Mouse (Mus musculus): Measurements from ENCODE around the gene Sart3. TPM values are rescaled to one million over a fixed set of nuclear protein-coding genes. Genes with fewer than 3 reads are reported as not detected.

Gene Sart3
- polyA plus RNA-seq, 1 experiment from 2014 or later = 52.0 TPM

DNA sequence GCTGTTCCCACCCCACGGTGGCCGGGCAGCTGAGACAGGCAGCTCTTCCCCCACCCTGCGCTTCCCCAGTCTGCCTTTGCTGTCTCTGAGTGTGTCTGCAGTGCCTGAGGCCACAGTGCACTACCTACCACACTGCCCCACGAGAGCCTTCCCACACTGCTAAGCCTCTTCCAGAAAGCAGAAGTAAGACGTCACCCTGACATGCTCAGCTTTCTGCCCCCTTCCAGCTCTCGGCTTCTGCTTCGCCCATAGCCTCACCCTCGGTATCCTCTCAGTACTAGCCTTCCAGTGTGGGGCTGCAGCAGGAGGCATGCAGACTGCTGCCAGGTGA lies 4.6 kb upstream of the Sart3 start:
- no peak for ATAC-seq (replicated peaks; ENCODE audit: low FRiP score)
- H3K36me3 ChIP-seq (ENCODE audit: control insufficient read depth, insufficient read depth, low read length) = peaks cover 13% of the 10 kb centered on the region
- H3K9me3 ChIP-seq (ENCODE audit: control insufficient read depth, low read length) = no peaks in the 10 kb centered on the region
- H3K27ac ChIP-seq (ENCODE audit: low read depth, low read length) = no peak overlapping the region
- no peak overlapping the region for H3K4me3 ChIP-seq (ENCODE audit: low read depth, low read length)
- H3K4me2 ChIP-seq = no peak overlapping the region
- H3K9ac ChIP-seq (ENCODE audit: low read depth, low read length) = no peak overlapping the region
- no peaks in the 10 kb centered on the region for H3K27me3 ChIP-seq (replicated peaks; ENCODE audit: control insufficient read depth, insufficient read depth, low read length)
- no peaks in the 10 kb centered on the region for H3K4me1 ChIP-seq (replicated peaks; ENCODE audit: control insufficient read depth, insufficient read depth, low read length)
- 67% methylated on average over 8 of the region's 8 CpGs for WGBS
- no peak for DNase-seq (ENCODE audit: low spot score)

GRCm38 (mm10) chr5:113776128-113776895 lies 4.0 kb upstream of the Sart3 start:
- H3K4me3 ChIP-seq (ENCODE audit: low read depth, low read length) = no peak overlapping the region
- H3K4me2 ChIP-seq = no peak overlapping the region
- no peak overlapping the region for H3K27ac ChIP-seq (ENCODE audit: low read depth, low read length)
- peaks cover 13% of the 10 kb centered on the region for H3K36me3 ChIP-seq (ENCODE audit: control insufficient read depth, insufficient read depth, low read length)
- no peaks in the 10 kb centered on the region for H3K27me3 ChIP-seq (replicated peaks; ENCODE audit: control insufficient read depth, insufficient read depth, low read length)
- DNase-seq (ENCODE audit: low spot score) (no peak), ATAC-seq (replicated peaks; ENCODE audit: low FRiP score) (no peak)
- no peaks in the 10 kb centered on the region for H3K9me3 ChIP-seq (ENCODE audit: control insufficient read depth, low read length)
- no peaks in the 10 kb centered on the region for H3K4me1 ChIP-seq (replicated peaks; ENCODE audit: control insufficient read depth, insufficient read depth, low read length)
- 74% methylated on average over 15 of the region's 15 CpGs for WGBS
- H3K9ac ChIP-seq (ENCODE audit: low read depth, low read length) = no peak overlapping the region

- Histone ChIP-seq H3K4me2 (no peak overlapping the region), H3K4me1 (replicated peaks; ENCODE audit: control insufficient read depth, insufficient read depth, low read length) (no peaks in the 10 kb centered on the region), H3K27me3 (replicated peaks; ENCODE audit: control insufficient read depth, insufficient read depth, low read length) (no peaks in the 10 kb centered on the region), H3K4me3 (ENCODE audit: low read depth, low read length) (no peak overlapping the region), H3K9me3 (ENCODE audit: control insufficient read depth, low read length) (no peaks in the 10 kb centered on the region), H3K36me3 (ENCODE audit: control insufficient read depth, insufficient read depth, low read length) (peaks cover 13% of the 10 kb centered on the region), H3K9ac (ENCODE audit: low read depth, low read length) (no peak overlapping the region), H3K27ac (ENCODE audit: low read depth, low read length) (no peak overlapping the region)
- DNase-seq (ENCODE audit: low spot score) (no peak), ATAC-seq (replicated peaks; ENCODE audit: low FRiP score) (no peak)
- 88% methylated on average over 10 of the region's 10 CpGs for WGBS
Measured at GRCm38 (mm10) chr5:113775585-113775984, 3.3 kb upstream of the Sart3 start.

GRCm38 (mm10) chr5:113773664-113774063 lies 1.4 kb upstream of the Sart3 start:
- H3K4me1 ChIP-seq (replicated peaks; ENCODE audit: control insufficient read depth, insufficient read depth, low read length) = peaks cover 13% of the 10 kb centered on the region
- 1% methylated on average over 7 of the region's 7 CpGs for WGBS
- peak; percentile 82 for DNase-seq (ENCODE audit: low spot score)
- peak overlapping the region; percentile 99 for H3K4me3 ChIP-seq (ENCODE audit: low read depth, low read length)
- H3K9me3 ChIP-seq (ENCODE audit: control insufficient read depth, low read length) = no peaks in the 10 kb centered on the region
- H3K36me3 ChIP-seq (ENCODE audit: control insufficient read depth, insufficient read depth, low read length) = peaks cover 13% of the 10 kb centered on the region
- no peak overlapping the region for H3K27ac ChIP-seq (ENCODE audit: low read depth, low read length)
- peak overlapping the region; percentile 94 for H3K4me2 ChIP-seq
- no peaks in the 10 kb centered on the region for H3K27me3 ChIP-seq (replicated peaks; ENCODE audit: control insufficient read depth, insufficient read depth, low read length)
- no peak overlapping the region for H3K9ac ChIP-seq (ENCODE audit: low read depth, low read length)
- no peak for ATAC-seq (replicated peaks; ENCODE audit: low FRiP score)

DNA sequence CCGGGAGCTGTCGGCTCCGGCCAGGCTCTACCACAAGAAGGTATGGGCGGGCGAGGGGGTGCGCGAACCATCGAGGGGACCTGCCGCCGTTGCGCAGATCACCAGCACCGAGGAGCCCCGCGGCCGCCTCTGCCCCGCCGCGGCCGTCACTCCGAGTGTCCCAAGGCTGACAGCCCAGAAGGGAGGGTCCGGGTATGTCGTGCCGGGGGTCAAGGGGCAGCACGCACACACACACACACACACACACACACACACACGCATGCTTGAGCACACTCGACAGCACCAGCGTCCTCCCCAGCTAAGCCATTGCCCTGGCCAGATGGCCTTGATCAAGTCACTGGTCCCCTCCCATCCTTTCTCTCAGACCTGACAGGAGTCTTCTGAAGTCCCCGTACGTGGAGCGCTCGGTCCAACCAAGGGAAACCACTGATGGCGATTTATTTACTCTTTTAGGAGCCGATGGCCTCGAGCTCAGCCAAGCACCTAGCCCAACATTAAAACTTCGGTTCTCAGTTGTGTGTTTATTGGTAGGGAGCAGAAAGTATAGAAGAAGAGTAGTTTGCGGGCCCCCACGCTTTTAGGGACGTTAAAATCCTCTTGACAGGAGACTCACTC lies 702 bp upstream of the Sart3 start:
- Histone ChIP-seq H3K27ac (ENCODE audit: low read depth, low read length) (peak overlapping the region; percentile 19), H3K9me3 (ENCODE audit: control insufficient read depth, low read length) (no peaks in the 10 kb centered on the region), H3K4me1 (replicated peaks; ENCODE audit: control insufficient read depth, insufficient read depth, low read length) (peaks cover 13% of the 10 kb centered on the region), H3K36me3 (ENCODE audit: control insufficient read depth, insufficient read depth, low read length) (peaks cover 14% of the 10 kb centered on the region), H3K27me3 (replicated peaks; ENCODE audit: control insufficient read depth, insufficient read depth, low read length) (no peaks in the 10 kb centered on the region), H3K9ac (ENCODE audit: low read depth, low read length) (peak overlapping the region; percentile 70), H3K4me3 (ENCODE audit: low read depth, low read length) (peak overlapping the region; percentile 99), H3K4me2 (peak overlapping the region; percentile 94)
- no peak for DNase-seq (ENCODE audit: low spot score)
- under 1% methylated on average over 34 of the region's 38 CpGs for WGBS
- peak; percentile 28 for ATAC-seq (replicated peaks; ENCODE audit: low FRiP score)

DNA sequence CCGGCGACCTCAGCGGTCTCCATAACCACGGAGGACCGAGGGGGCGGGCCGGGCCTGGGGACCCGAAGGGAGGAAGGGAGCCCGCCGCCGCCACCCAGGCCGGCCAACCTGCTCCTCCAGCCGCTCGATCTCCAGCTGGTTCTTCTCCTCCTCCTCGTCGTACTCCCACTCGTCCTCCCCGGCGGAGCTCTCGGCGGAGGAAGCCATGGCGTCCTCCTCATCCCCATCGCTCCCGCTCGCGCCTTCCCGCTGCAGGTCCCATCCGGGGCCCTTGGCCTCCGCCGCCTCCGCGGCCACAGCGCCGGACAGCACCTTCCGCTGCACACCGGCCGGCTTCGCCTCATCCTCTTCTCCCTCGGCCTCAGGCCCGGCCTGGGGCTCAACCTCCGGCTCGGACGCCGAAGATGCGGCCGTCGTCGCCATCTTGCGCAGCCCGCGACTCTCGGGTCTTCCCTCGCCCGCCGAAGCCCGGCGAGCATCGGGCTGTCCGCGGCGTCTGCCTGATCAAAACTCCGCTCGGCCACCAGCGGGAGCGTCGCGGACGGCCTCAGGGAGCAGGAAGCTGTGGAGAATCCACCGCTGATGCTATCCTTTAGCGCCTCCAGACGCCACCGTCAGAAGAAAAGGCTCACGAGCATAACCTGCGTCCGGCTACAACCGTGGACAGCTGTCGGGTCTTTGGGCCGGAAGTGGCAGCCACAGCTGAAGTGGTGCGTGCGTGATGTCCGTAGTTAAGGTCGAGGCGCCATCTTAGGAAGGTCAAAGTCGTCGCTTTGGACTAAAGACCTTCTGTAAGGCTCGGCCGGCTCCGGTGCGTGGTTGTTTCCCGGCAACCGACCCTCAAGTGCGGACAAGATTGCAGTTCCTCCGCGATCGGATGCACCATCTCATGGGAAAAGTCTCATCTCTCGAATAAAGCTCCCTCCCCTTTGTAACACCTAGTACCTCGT lies 822 bp downstream of the Sart3 start:
- Histone ChIP-seq H3K4me3 (ENCODE audit: low read depth, low read length) (peak overlapping the region; percentile 99), H3K4me1 (replicated peaks; ENCODE audit: control insufficient read depth, insufficient read depth, low read length) (peaks cover 13% of the 10 kb centered on the region), H3K27me3 (replicated peaks; ENCODE audit: control insufficient read depth, insufficient read depth, low read length) (no peaks in the 10 kb centered on the region), H3K4me2 (peak overlapping the region; percentile 94), H3K36me3 (ENCODE audit: control insufficient read depth, insufficient read depth, low read length) (peaks cover 18% of the 10 kb centered on the region), H3K9ac (ENCODE audit: low read depth, low read length) (peak overlapping the region; percentile 95), H3K27ac (ENCODE audit: low read depth, low read length) (peak overlapping the region; percentile 96), H3K9me3 (ENCODE audit: control insufficient read depth, low read length) (no peaks in the 10 kb centered on the region)
- peak; percentile 88 for DNase-seq (ENCODE audit: low spot score)
- ATAC-seq (replicated peaks; ENCODE audit: low FRiP score) = peak; percentile 80
- WGBS = under 1% methylated on average over 96 of the region's 97 CpGs

DNA sequence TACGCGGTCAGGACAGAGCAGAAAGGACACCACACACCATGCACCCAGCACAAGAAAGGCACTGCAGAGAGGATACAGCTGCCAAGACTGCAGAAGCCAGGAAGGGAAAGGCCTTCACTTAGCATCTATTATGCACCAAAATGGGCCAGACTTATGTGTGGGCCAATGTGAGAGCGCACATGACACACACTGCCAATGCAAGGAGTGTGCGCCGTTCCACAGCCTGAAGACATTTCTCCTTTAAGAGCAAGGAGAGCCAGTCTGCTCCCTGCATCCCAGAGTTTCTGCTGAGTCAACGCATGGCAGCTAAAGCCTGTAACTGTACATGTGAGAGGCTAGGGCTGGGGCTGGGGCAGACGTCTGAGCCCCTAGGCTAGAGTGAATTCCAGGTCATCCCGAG lies 3.5 kb downstream of the Sart3 start:
- Histone ChIP-seq H3K4me2 (no peak overlapping the region), H3K9me3 (ENCODE audit: control insufficient read depth, low read length) (no peaks in the 10 kb centered on the region), H3K36me3 (ENCODE audit: control insufficient read depth, insufficient read depth, low read length) (peaks cover 17% of the 10 kb centered on the region), H3K27ac (ENCODE audit: low read depth, low read length) (no peak overlapping the region), H3K27me3 (replicated peaks; ENCODE audit: control insufficient read depth, insufficient read depth, low read length) (no peaks in the 10 kb centered on the region), H3K4me1 (replicated peaks; ENCODE audit: control insufficient read depth, insufficient read depth, low read length) (peaks cover 13% of the 10 kb centered on the region), H3K4me3 (ENCODE audit: low read depth, low read length) (no peak overlapping the region), H3K9ac (ENCODE audit: low read depth, low read length) (no peak overlapping the region)
- DNase-seq (ENCODE audit: low spot score) (no peak), ATAC-seq (replicated peaks; ENCODE audit: low FRiP score) (no peak)
- 93% methylated on average over 8 of the region's 8 CpGs for WGBS

DNA sequence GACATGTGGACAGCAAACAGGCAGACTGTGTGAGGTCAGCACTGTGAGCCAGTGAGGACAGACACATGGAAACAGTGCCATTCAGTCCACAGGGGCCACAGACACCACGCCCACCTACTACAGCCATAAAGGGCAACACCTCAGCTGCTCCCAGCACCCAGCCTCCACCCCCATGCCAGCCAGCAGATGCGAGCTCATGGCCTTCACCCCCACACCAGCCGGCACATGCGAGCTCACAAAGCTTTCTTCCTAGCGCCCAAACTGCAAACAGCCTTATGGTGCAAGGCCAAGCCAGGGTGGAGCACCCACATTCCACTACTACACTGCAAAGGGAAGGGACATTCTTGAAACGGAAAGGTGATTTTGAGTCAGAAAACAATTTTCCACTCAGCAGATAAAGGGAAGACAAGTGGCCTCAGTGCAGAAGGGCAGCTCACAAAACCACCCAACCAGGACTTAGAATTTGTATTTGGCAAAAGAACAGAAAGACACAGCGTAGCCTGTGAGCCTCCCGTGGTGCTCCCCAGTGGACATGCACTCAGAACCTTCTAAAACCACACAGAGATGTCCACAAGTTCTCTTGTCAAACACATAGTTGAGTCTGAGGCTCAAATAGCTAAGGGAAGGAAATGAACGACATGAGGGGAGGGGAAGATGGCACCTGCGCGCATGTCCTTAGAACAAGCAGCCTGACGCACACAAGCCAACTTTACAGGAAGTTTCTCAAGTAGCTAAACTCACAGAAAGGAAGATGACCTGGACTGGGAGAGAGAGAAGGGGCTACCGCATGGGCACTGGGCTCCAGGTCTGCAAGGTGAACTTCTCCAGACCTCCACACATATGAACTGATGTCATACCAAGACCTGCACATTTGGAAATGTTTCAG lies 6.4 kb downstream of the Sart3 start:
- no peak overlapping the region for H3K4me3 ChIP-seq (ENCODE audit: low read depth, low read length)
- H3K27ac ChIP-seq (ENCODE audit: low read depth, low read length) = no peak overlapping the region
- ATAC-seq (replicated peaks; ENCODE audit: low FRiP score) = no peak
- H3K4me2 ChIP-seq = no peak overlapping the region
- no peak overlapping the region for H3K9ac ChIP-seq (ENCODE audit: low read depth, low read length)
- no peak for DNase-seq (ENCODE audit: low spot score)
- no peaks in the 10 kb centered on the region for H3K27me3 ChIP-seq (replicated peaks; ENCODE audit: control insufficient read depth, insufficient read depth, low read length)
- 87% methylated on average over 13 of the region's 13 CpGs for WGBS
- H3K4me1 ChIP-seq (replicated peaks; ENCODE audit: control insufficient read depth, insufficient read depth, low read length) = peaks cover 13% of the 10 kb centered on the region
- no peaks in the 10 kb centered on the region for H3K9me3 ChIP-seq (ENCODE audit: control insufficient read depth, low read length)
- peaks cover 38% of the 10 kb centered on the region for H3K36me3 ChIP-seq (ENCODE audit: control insufficient read depth, insufficient read depth, low read length)

Data from liver, embryonic 11.5 days (tissue).